Mouse (Mus musculus): Measurements from ENCODE around the gene Gm4756. TPM values are rescaled to one million over a fixed set of nuclear protein-coding genes. Genes with fewer than 3 reads are reported as not detected.
"Not testable (repeated sequence)": the region's sequence is repeated elsewhere in the genome, so short reads cannot be mapped to it uniquely, and the experiment has no call there.

Gene Gm4756
- not detected in 2 replicates for polyA plus RNA-seq (2016; fragmentation: Nextera tagmentation; extraction: Ambion mirVana)

DNA sequence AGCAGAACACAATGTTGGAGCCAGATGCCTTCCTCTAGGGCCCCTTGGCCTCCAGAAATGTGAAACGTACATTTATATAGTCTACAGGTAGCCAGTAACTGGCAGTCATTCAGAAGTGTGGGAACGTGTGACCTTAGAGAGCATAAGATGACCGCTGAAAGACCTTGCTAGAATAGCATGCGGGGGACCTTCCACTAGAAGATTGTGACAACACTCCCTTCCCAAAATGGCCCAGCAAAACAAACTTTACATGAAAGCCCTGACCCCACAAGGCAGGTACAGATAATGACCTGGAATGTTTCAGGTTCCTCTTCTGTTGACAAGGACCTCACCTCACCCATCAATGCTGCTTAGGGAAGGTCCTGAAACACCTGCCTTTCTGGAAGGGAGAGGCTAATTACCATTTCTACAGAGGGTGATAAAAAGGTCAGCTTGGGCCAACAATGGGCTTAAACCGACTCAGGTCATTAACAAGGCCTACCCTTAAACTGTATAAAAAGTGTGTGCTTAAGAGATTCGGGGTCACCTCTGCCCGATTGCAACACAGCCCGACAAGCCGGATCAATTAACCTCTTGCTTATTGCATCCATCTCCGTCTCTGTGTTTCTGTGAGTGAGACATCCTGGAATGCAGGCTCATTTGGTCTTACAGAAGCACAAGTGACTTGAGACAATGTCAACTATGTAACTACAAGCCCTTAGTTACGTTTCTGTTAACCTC, at the start of gene Gm4756:
Gene Gm4756 (minus strand): TSS at position 51 of the 720 bp plus-strand sequence.
- H3K27me3 ChIP-seq (ENCODE audit: insufficient read depth, poor library complexity, severe bottlenecking), result no peaks in the 10 kb centered on the region
- H3K4me1 ChIP-seq (replicated peaks), result no peaks in the 10 kb centered on the region
- H3K36me3 ChIP-seq, result no peaks in the 10 kb centered on the region
- no peak for DNase-seq (ENCODE audit: low spot score)
- WGBS, result 85% methylated on average over 11 of the region's 11 CpGs
- H3K9me3 ChIP-seq, result no peaks in the 10 kb centered on the region
- H3K4me3 ChIP-seq, result no peak within 1 kb of the TSS
- no peak within 1 kb of the TSS for H3K27ac ChIP-seq

GRCm38 (mm10) chr12:72694901-72695463, 45.5 kb upstream of the Gm4756 start:
- peak; percentile 4 for DNase-seq (ENCODE audit: low spot score)
- Histone ChIP-seq H3K27me3 (ENCODE audit: insufficient read depth, poor library complexity, severe bottlenecking) (no peaks in the 10 kb centered on the region), H3K9me3 (no peaks in the 10 kb centered on the region), H3K4me3 (no peak overlapping the region), H3K27ac (no peak overlapping the region), H3K36me3 (no peaks in the 10 kb centered on the region), H3K4me1 (replicated peaks) (no peaks in the 10 kb centered on the region)
- 58% methylated on average over 9 of the region's 9 CpGs for WGBS

DNA sequence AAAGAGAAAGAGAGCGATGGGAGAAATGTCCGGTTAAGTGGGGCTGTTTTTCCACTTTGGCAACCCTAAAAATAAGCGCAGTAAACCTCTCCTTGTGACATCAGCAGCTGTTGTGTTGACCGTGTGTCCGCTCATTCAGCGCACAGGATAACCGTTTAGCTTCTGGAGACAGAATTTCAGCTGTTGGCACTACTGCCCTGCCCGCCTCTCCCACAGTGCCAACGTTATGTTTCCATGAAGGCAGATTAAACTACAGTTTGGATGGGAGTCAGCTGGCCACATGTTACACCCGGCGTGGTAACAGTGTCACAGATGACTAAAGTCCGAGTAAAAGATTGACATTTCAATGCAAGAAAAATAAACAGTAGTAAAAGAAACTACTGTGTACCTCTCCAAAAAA, 45.0 kb upstream of the Gm4756 start:
- H3K27me3 ChIP-seq (ENCODE audit: insufficient read depth, poor library complexity, severe bottlenecking), result no peaks in the 10 kb centered on the region
- no peak overlapping the region for H3K27ac ChIP-seq
- no peak for DNase-seq (ENCODE audit: low spot score)
- no peaks in the 10 kb centered on the region for H3K9me3 ChIP-seq
- WGBS, result 81% methylated on average over 12 of the region's 12 CpGs
- no peak overlapping the region for H3K4me3 ChIP-seq
- no peaks in the 10 kb centered on the region for H3K4me1 ChIP-seq (replicated peaks)
- no peaks in the 10 kb centered on the region for H3K36me3 ChIP-seq

GRCm38 (mm10) chr12:72693895-72694294, 44.4 kb upstream of the Gm4756 start:
- WGBS, result 50% methylated on average over 6 of the region's 6 CpGs
- Histone ChIP-seq H3K4me1 (replicated peaks) (no peaks in the 10 kb centered on the region), H3K36me3 (no peaks in the 10 kb centered on the region), H3K27ac (no peak overlapping the region), H3K27me3 (ENCODE audit: insufficient read depth, poor library complexity, severe bottlenecking) (no peaks in the 10 kb centered on the region), H3K9me3 (no peaks in the 10 kb centered on the region), H3K4me3 (no peak overlapping the region)
- no peak for DNase-seq (ENCODE audit: low spot score)

DNA sequence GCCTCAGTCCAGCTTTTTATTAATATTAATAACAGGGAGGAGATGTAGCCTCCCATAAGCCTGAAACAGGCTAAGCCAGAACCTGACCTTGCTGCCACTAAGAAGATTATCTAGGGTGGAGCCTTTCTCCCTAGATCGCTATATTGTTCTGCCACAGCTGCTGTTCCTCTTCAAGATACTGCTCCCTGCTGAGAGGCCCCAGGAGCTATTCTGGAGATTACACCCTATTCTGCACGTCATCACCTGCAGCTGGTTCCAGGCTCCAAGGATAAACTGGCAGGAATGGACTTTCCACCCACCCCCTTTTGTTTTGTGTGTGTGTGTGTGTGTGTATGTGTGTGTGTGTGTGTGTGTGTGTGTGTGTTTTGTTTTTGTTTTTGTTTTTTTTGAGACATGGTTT, 38.8 kb upstream of the Gm4756 start:
- H3K27me3 ChIP-seq (ENCODE audit: insufficient read depth, poor library complexity, severe bottlenecking); H3K9me3 ChIP-seq; H3K27ac ChIP-seq; H3K4me3 ChIP-seq; DNase-seq (ENCODE audit: low spot score); H3K4me1 ChIP-seq (replicated peaks); H3K36me3 ChIP-seq: not testable (repeated sequence)
- 21% methylated on average over 2 of the region's 2 CpGs for WGBS

DNA sequence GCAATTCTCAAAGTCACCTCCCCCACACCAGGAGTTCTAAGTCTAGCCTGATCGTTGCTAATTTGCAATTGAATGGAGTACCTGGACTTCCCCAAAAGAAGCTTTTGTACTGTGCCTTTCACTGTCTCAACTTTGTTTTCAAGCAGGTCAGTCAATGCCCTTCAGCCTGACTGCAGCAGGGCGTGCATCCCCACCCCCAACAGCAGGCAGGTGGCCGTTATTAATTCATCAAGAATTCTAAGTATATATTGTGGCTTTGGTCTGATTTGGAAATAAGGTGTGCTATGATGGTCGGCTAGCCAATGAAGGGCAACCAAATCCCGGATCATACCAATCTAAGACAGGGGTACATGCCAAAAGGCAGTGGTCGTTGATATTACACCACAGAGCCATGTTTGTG, 38.3 kb upstream of the Gm4756 start:
- WGBS, result 17% methylated on average over 6 of the region's 6 CpGs
- H3K27me3 ChIP-seq (ENCODE audit: insufficient read depth, poor library complexity, severe bottlenecking); H3K27ac ChIP-seq; H3K36me3 ChIP-seq; DNase-seq (ENCODE audit: low spot score); H3K4me1 ChIP-seq (replicated peaks); H3K9me3 ChIP-seq; H3K4me3 ChIP-seq: not testable (repeated sequence)

- H3K36me3 ChIP-seq; H3K27me3 ChIP-seq (ENCODE audit: insufficient read depth, poor library complexity, severe bottlenecking); H3K4me3 ChIP-seq; H3K9me3 ChIP-seq; H3K27ac ChIP-seq; DNase-seq (ENCODE audit: low spot score); H3K4me1 ChIP-seq (replicated peaks): not testable (repeated sequence)
- WGBS, result 78% methylated on average over 4 of the region's 4 CpGs
These were observed 37.1 kb upstream of the Gm4756 start for GRCm38 (mm10) chr12:72686566-72686965.

DNA sequence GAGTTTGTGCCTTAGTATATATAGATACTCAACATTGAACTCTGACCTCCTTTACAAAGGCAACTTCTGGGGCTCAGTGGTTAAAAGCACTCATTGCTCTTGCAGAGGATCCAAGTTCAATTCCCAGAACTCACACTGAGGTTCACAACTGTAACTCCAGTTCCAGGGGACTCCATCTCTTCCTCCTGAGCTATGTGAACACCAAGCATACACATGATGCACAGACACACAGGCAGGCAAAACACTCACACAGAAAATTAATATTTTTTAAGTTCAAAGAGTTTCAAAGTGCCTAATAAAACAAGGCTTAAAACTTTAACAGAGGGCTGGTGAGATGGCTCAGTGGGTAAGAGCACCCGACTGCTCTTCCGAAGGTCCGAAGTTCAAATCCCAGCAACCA, 34.2 kb upstream of the Gm4756 start:
- Histone ChIP-seq H3K27me3 (ENCODE audit: insufficient read depth, poor library complexity, severe bottlenecking) (no peaks in the 10 kb centered on the region), H3K27ac (no peak overlapping the region), H3K4me3 (no peak overlapping the region), H3K9me3 (no peaks in the 10 kb centered on the region), H3K36me3 (no peaks in the 10 kb centered on the region), H3K4me1 (replicated peaks) (peaks cover 7% of the 10 kb centered on the region; the same call in 1 of the 2 replicates)
- DNase-seq (ENCODE audit: low spot score), result no peak
- 95% methylated on average over 3 of the region's 3 CpGs for WGBS

DNA sequence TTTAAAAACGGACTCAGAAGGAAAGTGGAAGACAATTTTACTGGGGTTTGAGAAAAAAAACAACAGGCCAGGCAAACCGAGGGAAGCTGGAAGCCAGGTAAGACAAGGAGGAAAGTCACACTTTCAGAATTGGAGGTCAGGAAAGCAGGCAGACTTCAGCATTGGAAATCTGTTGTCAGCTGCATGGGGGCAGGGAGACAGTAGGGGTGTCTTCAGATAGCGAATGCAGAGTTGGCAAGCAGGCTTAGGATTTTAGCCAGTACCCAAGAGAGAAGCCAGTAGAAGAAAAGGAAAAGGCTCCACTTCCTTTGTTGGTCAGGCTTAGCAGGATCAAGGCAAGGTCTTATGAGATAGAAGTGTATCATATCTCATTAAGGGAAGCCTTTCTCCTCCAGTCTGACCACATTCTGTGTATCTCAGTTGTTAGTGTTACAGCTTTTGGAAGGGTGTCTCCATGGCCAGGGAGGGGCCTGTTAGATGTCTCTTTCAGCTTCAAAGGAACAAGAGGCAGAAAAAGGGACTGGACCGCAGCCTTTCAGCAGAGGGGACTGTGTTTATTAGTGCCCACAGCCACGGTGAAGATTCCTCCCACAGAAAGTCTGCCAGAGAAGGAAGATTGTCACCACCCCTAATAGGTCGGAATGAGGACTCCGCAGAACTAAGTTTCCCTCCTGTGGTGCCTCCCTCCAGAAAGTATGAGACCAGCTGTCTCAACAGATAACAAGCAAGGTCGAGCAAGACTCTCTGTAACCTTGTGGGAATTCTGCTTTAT, 33.2 kb upstream of the Gm4756 start:
- no peaks in the 10 kb centered on the region for H3K27me3 ChIP-seq (ENCODE audit: insufficient read depth, poor library complexity, severe bottlenecking)
- no peak overlapping the region for H3K27ac ChIP-seq
- WGBS, result 55% methylated on average over 8 of the region's 8 CpGs
- H3K4me3 ChIP-seq, result no peak overlapping the region
- no peak for DNase-seq (ENCODE audit: low spot score)
- H3K36me3 ChIP-seq, result no peaks in the 10 kb centered on the region
- H3K4me1 ChIP-seq (replicated peaks), result peaks cover 3% of the 10 kb centered on the region; the same call in 1 of the 2 replicates
- H3K9me3 ChIP-seq, result no peaks in the 10 kb centered on the region

DNA sequence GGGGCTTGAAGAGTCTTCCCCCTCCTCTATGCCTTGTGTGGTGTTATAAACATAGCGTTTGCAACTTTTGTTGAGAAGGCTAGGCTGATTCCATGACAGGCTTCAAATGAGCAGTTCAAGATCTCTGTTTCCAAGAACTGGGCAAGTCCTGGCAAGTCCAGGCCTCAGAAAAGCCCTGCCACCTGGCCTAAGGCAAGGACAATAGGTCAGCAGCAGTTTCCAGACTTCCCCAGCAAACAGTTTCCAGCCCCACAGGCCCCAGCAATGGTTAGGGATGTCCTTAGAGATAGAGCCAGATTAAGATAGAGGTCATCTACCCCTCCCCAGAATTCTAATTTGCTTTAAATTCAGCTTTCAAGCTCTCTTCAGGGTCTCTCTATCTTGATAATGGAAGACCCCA, 32.5 kb upstream of the Gm4756 start:
- Histone ChIP-seq H3K36me3 (no peaks in the 10 kb centered on the region), H3K27ac (no peak overlapping the region), H3K27me3 (ENCODE audit: insufficient read depth, poor library complexity, severe bottlenecking) (no peaks in the 10 kb centered on the region), H3K4me1 (replicated peaks) (no peaks in the 10 kb centered on the region), H3K4me3 (no peak overlapping the region), H3K9me3 (no peaks in the 10 kb centered on the region)
- no peak for DNase-seq (ENCODE audit: low spot score)
- WGBS, result 93% methylated on average over 1 of the region's 1 CpGs

GRCm38 (mm10) chr12:72679635-72680034, 30.2 kb upstream of the Gm4756 start:
- Histone ChIP-seq H3K4me1 (replicated peaks) (no peaks in the 10 kb centered on the region), H3K4me3 (no peak overlapping the region), H3K9me3 (no peaks in the 10 kb centered on the region), H3K36me3 (no peaks in the 10 kb centered on the region), H3K27ac (no peak overlapping the region), H3K27me3 (ENCODE audit: insufficient read depth, poor library complexity, severe bottlenecking) (no peaks in the 10 kb centered on the region)
- DNase-seq (ENCODE audit: low spot score), result no peak
- 77% methylated on average over 3 of the region's 3 CpGs for WGBS

- H3K4me3 ChIP-seq, result no peak overlapping the region
- no peaks in the 10 kb centered on the region for H3K36me3 ChIP-seq
- no peak overlapping the region for H3K27ac ChIP-seq
- no peaks in the 10 kb centered on the region for H3K27me3 ChIP-seq (ENCODE audit: insufficient read depth, poor library complexity, severe bottlenecking)
- 64% methylated on average over 2 of the region's 2 CpGs for WGBS
- no peak for DNase-seq (ENCODE audit: low spot score)
- no peaks in the 10 kb centered on the region for H3K4me1 ChIP-seq (replicated peaks)
- H3K9me3 ChIP-seq, result 0 out of 2 replicates have a peak, but pooled peaks cover under 1% of the 10 kb centered on the region
These were observed 25.4 kb upstream of the Gm4756 start for GRCm38 (mm10) chr12:72674820-72675219.
